Mouse (Mus musculus) ES-Bruce4 (cell line): ENCODE measurements at regions not wholly inside any gene's neighbourhood (a gene's known extent, or its start where the extent isn't known, plus 50 kb on each side); places are given as distances from the start of the nearest gene placed in this dataset.

ENCODE experiments used
- CTCF ChIP-seq: IDR thresholded peaks from one replicate; pipeline ENCODE4 v1.8.1; 2011; ENCODE audit warnings: low read depth, low read length
- EP300 ChIP-seq: IDR thresholded peaks from 2 replicates; pipeline ENCODE4 v1.6.1; 2011; ENCODE audit warnings: low read depth, low read length; ENCODE audit not compliant: insufficient read depth
- POLR2A ChIP-seq: IDR thresholded peaks from one replicate; pipeline ENCODE4 v1.8.1; 2011; ENCODE audit warnings: low read length; ENCODE audit not compliant: insufficient read depth

- TF ChIP-seq EP300 (no peak), POLR2A (no peak), CTCF (no peak)
Measured at GRCm38 (mm10) chr13:97510431-97511261, 249.8 kb downstream of the Gm10260 start.
